Mouse (Mus musculus): ENCODE results near the gene Col5a1. TPM values are rescaled to one million over a fixed set of nuclear protein-coding genes. Genes with fewer than 3 reads are reported as not detected.

Gene Col5a1
- total RNA-seq (2014; rRNA removed) (9.0 and 23.6 TPM in 2 replicates), polyA plus RNA-seq (2015; fragmentation: Nextera tagmentation; extraction: Ambion mirVana) (3.4 and 4.8 TPM in 2 replicates)

DNA sequence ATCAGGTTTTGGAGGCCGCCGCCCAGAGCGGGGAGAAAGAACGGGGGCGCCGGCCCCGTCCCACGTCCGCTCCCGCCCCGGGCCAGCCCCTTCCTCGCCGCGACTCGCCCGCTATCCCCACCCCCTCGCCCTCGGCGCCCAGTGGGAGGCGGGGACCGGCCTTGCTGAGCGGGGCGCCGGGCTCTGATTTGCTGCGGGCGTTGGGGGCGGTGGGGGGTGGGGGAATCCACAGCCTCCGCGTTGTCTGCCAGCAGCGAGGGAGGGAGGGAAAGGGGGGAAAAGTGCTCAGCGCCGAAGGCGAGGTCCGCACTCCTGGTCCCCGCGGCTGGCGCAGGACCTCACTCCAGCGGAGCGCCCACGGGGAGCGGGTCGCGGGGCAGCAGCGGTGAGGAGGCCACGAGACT is at the start of gene Col5a1:
Gene Col5a1 (plus strand): TSS at position 278 of the 404 bp plus-strand sequence.
- no peak for TF ChIP-seq CTCF (IDR thresholded peaks at IDR 0.05; ENCODE audit: low read depth)
- WGBS: 1% methylated on average over 43 of the region's 45 CpGs
- no peaks in the 10 kb centered on the region for H3K9me3 ChIP-seq (ENCODE audit: low read length)
- H3K4me3 ChIP-seq (ENCODE audit: low read depth, low read length): peak within 1 kb of the TSS; percentile 51
- H3K4me1 ChIP-seq (ENCODE audit: insufficient read depth): no peaks in the 10 kb centered on the region
- no peak within 1 kb of the TSS for H3K27ac ChIP-seq (ENCODE audit: low read depth, low read length)
- H3K36me3 ChIP-seq (ENCODE audit: insufficient read depth): no peaks in the 10 kb centered on the region
- peak within 1 kb of the TSS; percentile 99 for H3K4me2 ChIP-seq (ENCODE audit: low read depth)
- H3K9ac ChIP-seq: peak within 1 kb of the TSS; percentile 43
- 0 out of 2 replicates have a peak, but pooled peaks cover 15% of the 10 kb centered on the region for H3K27me3 ChIP-seq (ENCODE audit: insufficient read depth, low read length)
- peak; percentile 75 for DNase-seq
- peak; percentile 89 for ATAC-seq

DNA sequence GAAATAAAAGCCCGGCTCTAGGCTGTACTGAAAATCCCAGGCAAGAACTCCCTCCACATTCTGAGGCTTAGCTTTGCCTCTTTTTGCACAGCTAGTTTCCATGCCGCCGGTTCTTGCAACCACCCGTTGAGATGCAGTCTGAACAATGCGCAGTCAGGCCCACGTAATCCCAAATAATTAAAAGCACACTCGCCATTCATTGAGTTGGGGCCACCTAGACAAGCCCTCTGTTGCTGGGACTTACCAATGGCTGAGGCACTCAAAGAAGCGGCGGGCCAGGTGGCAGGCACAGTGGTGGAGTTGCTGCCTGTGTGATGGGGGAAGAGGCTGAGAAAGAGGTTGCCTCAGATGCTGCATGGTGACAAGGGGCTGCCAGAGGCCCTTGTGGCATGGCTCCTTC is 48.1 kb upstream of the Col5a1 start:
- H3K4me3 ChIP-seq (ENCODE audit: low read depth, low read length): no peak overlapping the region
- no peak overlapping the region for H3K4me2 ChIP-seq (ENCODE audit: low read depth)
- DNase-seq (peak; percentile 33), ATAC-seq (peak; percentile 25; the same call in 1 of the 2 replicates)
- H3K27ac ChIP-seq (ENCODE audit: low read depth, low read length): no peak overlapping the region
- no peaks in the 10 kb centered on the region for H3K36me3 ChIP-seq (ENCODE audit: insufficient read depth)
- no peak overlapping the region for H3K9ac ChIP-seq
- TF ChIP-seq CTCF (IDR thresholded peaks at IDR 0.05; ENCODE audit: low read depth): no peak
- H3K4me1 ChIP-seq (ENCODE audit: insufficient read depth): peaks cover 4% of the 10 kb centered on the region; the same call in 1 of the 2 replicates
- no peaks in the 10 kb centered on the region for H3K9me3 ChIP-seq (ENCODE audit: low read length)
- WGBS: 8% methylated on average over 9 of the region's 9 CpGs
- no peaks in the 10 kb centered on the region for H3K27me3 ChIP-seq (ENCODE audit: insufficient read depth, low read length)

DNA sequence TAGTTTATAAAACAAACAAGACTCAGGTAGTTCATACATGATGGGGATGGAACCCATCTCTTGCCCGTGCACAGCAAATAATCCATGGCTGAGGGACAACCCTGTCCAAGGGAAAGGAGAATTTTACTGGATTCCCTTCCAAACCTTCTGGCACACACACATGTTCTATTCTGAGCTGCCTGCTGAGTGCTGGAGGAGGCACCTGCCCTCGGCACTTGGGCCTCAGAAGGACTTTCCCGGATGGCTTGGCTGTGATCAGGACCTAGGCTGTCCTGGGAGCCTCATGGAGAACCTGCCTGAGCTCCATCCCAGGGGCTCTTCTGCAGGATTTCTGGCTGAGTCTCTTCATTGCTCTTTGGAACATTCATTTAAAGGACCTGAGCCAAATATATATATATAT is 45.3 kb upstream of the Col5a1 start:
- Histone ChIP-seq H3K4me2 (ENCODE audit: low read depth) (no peak overlapping the region), H3K9ac (no peak overlapping the region), H3K4me3 (ENCODE audit: low read depth, low read length) (no peak overlapping the region), H3K36me3 (ENCODE audit: insufficient read depth) (no peaks in the 10 kb centered on the region), H3K4me1 (ENCODE audit: insufficient read depth) (peaks cover under 1% of the 10 kb centered on the region; the same call in 1 of the 2 replicates), H3K9me3 (ENCODE audit: low read length) (no peaks in the 10 kb centered on the region), H3K27me3 (ENCODE audit: insufficient read depth, low read length) (no peaks in the 10 kb centered on the region), H3K27ac (ENCODE audit: low read depth, low read length) (no peak overlapping the region)
- no peak for ATAC-seq
- 39% methylated on average over 3 of the region's 3 CpGs for WGBS
- DNase-seq: no peak
- TF ChIP-seq CTCF (IDR thresholded peaks at IDR 0.05; ENCODE audit: low read depth): no peak

DNA sequence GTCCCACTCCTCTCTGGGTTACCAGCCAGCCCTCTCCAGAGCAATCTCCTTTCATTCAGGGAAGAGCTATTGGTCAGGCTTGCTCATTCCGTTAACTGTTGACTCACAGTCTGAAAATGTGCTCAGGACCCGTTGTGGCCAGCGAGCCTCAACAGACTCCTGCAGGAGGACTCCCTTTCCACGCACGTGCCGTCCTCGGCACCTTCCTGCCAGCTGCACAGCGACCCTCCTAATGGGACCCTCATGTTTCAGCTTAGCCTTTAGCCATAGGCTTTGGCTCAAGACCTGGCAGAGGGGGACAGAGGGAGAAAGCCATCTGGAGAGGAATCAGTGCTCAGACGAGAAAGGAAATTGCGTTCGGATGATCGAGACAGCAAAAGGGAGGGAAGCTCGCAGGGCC is 43.3 kb upstream of the Col5a1 start:
- DNase-seq (no peak), ATAC-seq (no peak)
- Histone ChIP-seq H3K4me3 (ENCODE audit: low read depth, low read length) (no peak overlapping the region), H3K9me3 (ENCODE audit: low read length) (no peaks in the 10 kb centered on the region), H3K4me1 (ENCODE audit: insufficient read depth) (no peaks in the 10 kb centered on the region), H3K36me3 (ENCODE audit: insufficient read depth) (no peaks in the 10 kb centered on the region), H3K4me2 (ENCODE audit: low read depth) (no peak overlapping the region), H3K27me3 (ENCODE audit: insufficient read depth, low read length) (no peaks in the 10 kb centered on the region), H3K27ac (ENCODE audit: low read depth, low read length) (no peak overlapping the region), H3K9ac (no peak overlapping the region)
- no peak for TF ChIP-seq CTCF (IDR thresholded peaks at IDR 0.05; ENCODE audit: low read depth)
- 70% methylated on average over 13 of the region's 13 CpGs for WGBS

DNA sequence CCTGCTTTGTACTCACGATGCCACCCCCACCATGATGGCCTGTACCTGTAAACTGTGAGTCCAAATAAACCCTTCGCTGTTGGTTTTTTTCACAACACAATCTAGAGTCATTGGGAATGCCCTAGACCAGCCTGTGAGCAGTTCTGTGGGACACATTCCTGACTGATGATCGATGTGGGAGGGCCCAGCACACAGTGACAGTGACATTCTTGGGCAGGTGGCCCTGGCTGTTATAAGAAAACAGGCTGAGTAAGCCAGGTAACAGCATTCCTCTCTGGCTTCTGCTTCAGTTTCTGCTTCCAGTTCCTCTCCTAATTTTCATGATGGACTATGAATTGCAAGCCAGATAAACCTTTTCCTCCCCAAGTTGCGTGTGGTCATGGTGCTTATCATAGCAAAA is 41.3 kb upstream of the Col5a1 start:
- WGBS: 93% methylated on average over 4 of the region's 4 CpGs
- TF ChIP-seq CTCF (IDR thresholded peaks at IDR 0.05; ENCODE audit: low read depth): no peak

DNA sequence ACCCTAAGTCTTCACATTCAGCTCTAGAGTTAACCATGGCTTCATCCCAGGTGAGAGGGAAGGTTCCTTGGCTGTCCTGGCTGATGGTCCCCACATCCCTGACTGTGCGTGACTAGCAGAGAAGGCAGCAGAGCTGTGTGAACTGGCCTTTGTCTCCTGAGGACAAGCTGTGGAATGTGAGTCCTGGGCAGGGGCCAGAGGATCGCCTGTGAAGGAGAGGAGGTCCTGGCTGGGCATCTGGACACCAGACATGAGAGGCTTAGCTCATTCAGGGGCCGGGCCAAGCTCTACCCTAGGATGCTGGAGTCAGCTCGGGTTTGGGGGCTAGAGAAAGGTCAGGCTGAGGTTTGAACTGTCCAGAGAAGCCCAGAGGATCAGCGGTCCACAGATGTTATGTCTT is 39.2 kb upstream of the Col5a1 start:
- no peak overlapping the region for H3K4me2 ChIP-seq (ENCODE audit: low read depth)
- no peaks in the 10 kb centered on the region for H3K36me3 ChIP-seq (ENCODE audit: insufficient read depth)
- no peak overlapping the region for H3K4me3 ChIP-seq (ENCODE audit: low read depth, low read length)
- TF ChIP-seq CTCF (IDR thresholded peaks at IDR 0.05; ENCODE audit: low read depth): no peak
- no peak for DNase-seq
- no peak overlapping the region for H3K27ac ChIP-seq (ENCODE audit: low read depth, low read length)
- no peaks in the 10 kb centered on the region for H3K27me3 ChIP-seq (ENCODE audit: insufficient read depth, low read length)
- ATAC-seq: no peak
- no peaks in the 10 kb centered on the region for H3K4me1 ChIP-seq (ENCODE audit: insufficient read depth)
- WGBS: 66% methylated on average over 5 of the region's 5 CpGs
- H3K9me3 ChIP-seq (ENCODE audit: low read length): no peaks in the 10 kb centered on the region
- H3K9ac ChIP-seq: no peak overlapping the region

More for the DNA sequence above, 41.3 kb upstream of the Col5a1 start:
- no peak overlapping the region for H3K4me3 ChIP-seq (ENCODE audit: low read depth, low read length)
- H3K4me2 ChIP-seq (ENCODE audit: low read depth): no peak overlapping the region
- H3K27ac ChIP-seq (ENCODE audit: low read depth, low read length): no peak overlapping the region
- H3K4me1 ChIP-seq (ENCODE audit: insufficient read depth): no peaks in the 10 kb centered on the region
- H3K9me3 ChIP-seq (ENCODE audit: low read length): no peaks in the 10 kb centered on the region
- H3K36me3 ChIP-seq (ENCODE audit: insufficient read depth): no peaks in the 10 kb centered on the region
- DNase-seq (no peak), ATAC-seq (no peak)
- H3K9ac ChIP-seq: no peak overlapping the region
- H3K27me3 ChIP-seq (ENCODE audit: insufficient read depth, low read length): no peaks in the 10 kb centered on the region

DNA sequence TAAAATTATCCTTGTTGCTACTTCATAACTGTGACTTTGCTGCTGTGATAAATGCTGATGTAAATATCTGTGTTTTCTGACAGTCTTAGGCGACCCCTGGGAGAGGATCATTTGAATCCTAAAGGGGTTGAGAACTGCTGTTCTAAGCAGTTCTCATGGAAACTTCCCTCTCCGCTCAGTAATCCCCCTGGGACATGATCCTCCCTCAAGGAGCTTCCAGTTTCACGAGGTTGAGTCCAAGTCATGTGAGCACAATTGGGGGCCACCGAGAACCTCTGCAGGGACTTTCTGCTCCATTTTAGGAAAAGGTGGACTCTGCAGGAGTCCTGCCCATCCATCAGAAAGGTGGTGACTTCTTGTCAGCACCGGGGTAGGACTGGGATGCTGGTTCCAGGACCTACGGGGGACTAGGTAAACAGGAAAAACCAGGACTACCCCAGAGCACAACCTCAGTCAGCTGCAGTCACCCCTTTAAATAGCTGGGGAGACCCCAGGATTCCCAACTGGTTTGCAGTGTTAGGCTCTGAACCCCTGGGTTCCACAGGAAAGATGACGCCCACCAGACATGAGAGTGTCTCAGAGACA is 38.3 kb upstream of the Col5a1 start:
- Histone ChIP-seq H3K4me2 (ENCODE audit: low read depth) (no peak overlapping the region), H3K27me3 (ENCODE audit: insufficient read depth, low read length) (no peaks in the 10 kb centered on the region), H3K9me3 (ENCODE audit: low read length) (no peaks in the 10 kb centered on the region), H3K9ac (no peak overlapping the region), H3K4me1 (ENCODE audit: insufficient read depth) (no peaks in the 10 kb centered on the region), H3K4me3 (ENCODE audit: low read depth, low read length) (no peak overlapping the region), H3K27ac (ENCODE audit: low read depth, low read length) (no peak overlapping the region), H3K36me3 (ENCODE audit: insufficient read depth) (no peaks in the 10 kb centered on the region)
- WGBS: 72% methylated on average over 7 of the region's 7 CpGs
- ATAC-seq (no peak), DNase-seq (no peak)
- TF ChIP-seq CTCF (IDR thresholded peaks at IDR 0.05; ENCODE audit: low read depth): no peak
